Mouse (Mus musculus) heart, postnatal 10 days (tissue): Measurements from ENCODE around the gene Tmem54. TPM values are rescaled to one million over a fixed set of nuclear protein-coding genes. Genes with fewer than 3 reads are reported as not detected.

Experiments
- DNase-seq, 2 experiments: peaks; one replicate each; pipeline ENCODE4 v3.0.0; 2021
- intact Hi-C: fragments of 180-260 bp; cut with DNase I; formaldehyde crosslinking; loops from one replicate; pipeline ENCODE4 v1.15.1; 2025
- total RNA-seq, 2 experiments: library from RNA; stranded (reverse); gene quantifications; 2 replicates each; pipeline ENCODE4 v1.2.3; 2021

Gene Tmem54
- total RNA-seq, 2 experiments from 2014 or later: not detected

- intact Hi-C loops: no loop called here
- peak in 1 of 2 experiments; percentile 53 for DNase-seq
Observed at GRCm38 (mm10) chr4:129125736-129126451, 20.5 kb downstream of the Tmem54 start.

GRCm38 (mm10) chr4:129128582-129129338 lies 23.4 kb downstream of the Tmem54 start:
- no peak for DNase-seq
- intact Hi-C loops: no loop called here

GRCm38 (mm10) chr4:129129387-129129786 lies 24.0 kb downstream of the Tmem54 start:
- intact Hi-C loops: no loop called here
- DNase-seq: no peak

GRCm38 (mm10) chr4:129130149-129130548 lies 24.8 kb downstream of the Tmem54 start:
- peak in 1 of 2 experiments; percentile 27 for DNase-seq
- intact Hi-C loops: loop anchor here (5.0 kb wide), 1 partner anchor 327 kb away; no protein-coding TSS in a partner anchor

GRCm38 (mm10) chr4:129130755-129131303 lies 25.5 kb downstream of the Tmem54 start:
- no peak for DNase-seq
- intact Hi-C loops: loop anchor here (5.0 kb wide), 1 partner anchor 326 kb away; no protein-coding TSS in a partner anchor

- peak; percentile 84 to 88 for DNase-seq
- intact Hi-C loops: loop anchor here (1.0 to 5.0 kb wide), 3 partner anchors 44 to 322 kb away; no protein-coding TSS in a partner anchor
Observed at GRCm38 (mm10) chr4:129134799-129135585, 29.6 kb downstream of the Tmem54 start.

- intact Hi-C loops: no loop called here
Observed at GRCm38 (mm10) chr4:129135637-129136036, 30.3 kb downstream of the Tmem54 start.

GRCm38 (mm10) chr4:129136189-129136578 lies 30.8 kb downstream of the Tmem54 start:
- intact Hi-C loops: no loop called here

More at GRCm38 (mm10) chr4:129135637-129136036, 30.3 kb downstream of the Tmem54 start:
- no peak for DNase-seq

GRCm38 (mm10) chr4:129136579-129137391 lies 31.4 kb downstream of the Tmem54 start, which contains the start of gene Fndc5:
Gene Fndc5 (plus strand): TSS chr4:129136999.
- intact Hi-C loops: no loop called here
- DNase-seq: peak in 1 of 2 experiments; percentile 35

More at GRCm38 (mm10) chr4:129136189-129136578, 30.8 kb downstream of the Tmem54 start:
- DNase-seq: no peak

GRCm38 (mm10) chr4:129137392-129138321 lies 32.3 kb downstream of the Tmem54 start:
- intact Hi-C loops: no loop called here
- DNase-seq: peak in 1 of 2 experiments; percentile 37

- intact Hi-C loops: no loop called here
- no peak for DNase-seq
Observed at GRCm38 (mm10) chr4:129139642-129140041, 34.3 kb downstream of the Tmem54 start.

- intact Hi-C loops: no loop called here
- no peak for DNase-seq
Observed at GRCm38 (mm10) chr4:129140808-129141207, 35.5 kb downstream of the Tmem54 start.

- intact Hi-C loops: no loop called here
- DNase-seq: peak; percentile 63 to 78
Observed at GRCm38 (mm10) chr4:129141560-129142438, 36.5 kb downstream of the Tmem54 start.

- peak in 1 of 2 experiments; percentile 26 for DNase-seq
- intact Hi-C loops: no loop called here
Observed at GRCm38 (mm10) chr4:129142439-129143045, 37.2 kb downstream of the Tmem54 start.

- no peak for DNase-seq
- intact Hi-C loops: no loop called here
Observed at GRCm38 (mm10) chr4:129143509-129143908, 38.2 kb downstream of the Tmem54 start.

GRCm38 (mm10) chr4:129144401-129145367 lies 39.3 kb downstream of the Tmem54 start:
- intact Hi-C loops: loop anchor here (5.0 kb wide), 1 partner anchor 43 kb away; the partner anchor contains the start of genes S100pbp and Yars
- DNase-seq: peak; percentile 36 to 49
